Mouse (Mus musculus) heart, embryonic 10.5 days (tissue): ENCODE results near the gene Macrod1. TPM values are rescaled to one million over a fixed set of nuclear protein-coding genes. Genes with fewer than 3 reads are reported as not detected.
A peak's percentile ranks its signal among the peaks of the same experiment; 100 is the strongest.
"Not testable (repeated sequence)": the region's sequence is repeated elsewhere in the genome, so short reads cannot be mapped to it uniquely, and the experiment has no call there.

ENCODE experiments used
- DNase-seq: peaks from one replicate; pipeline ENCODE4 v3.0.0-alpha.2; 2017; ENCODE audit warnings: low spot score
- H3K27ac ChIP-seq: fragments of 300-500 bp; sonication (generic); 2 replicates; pipeline ENCODE4 v1.5.1; 2016; ENCODE audit warnings: mild to moderate bottlenecking
- H3K27me3 ChIP-seq: fragments of 300-500 bp; sonication (generic); 2 replicates; pipeline ENCODE4 v1.6.1; 2016; ENCODE audit warnings: mild to moderate bottlenecking; ENCODE audit not compliant: poor library complexity, insufficient read depth, severe bottlenecking
- H3K36me3 ChIP-seq: fragments of 300-500 bp; sonication (generic); 2 replicates; pipeline ENCODE4 v1.6.1; 2016; ENCODE audit warnings: mild to moderate bottlenecking, moderate library complexity
- H3K4me1 ChIP-seq: fragments of 300-500 bp; sonication (generic); 2 replicates; pipeline ENCODE4 v1.6.1; 2016; ENCODE audit warnings: mild to moderate bottlenecking
- H3K4me3 ChIP-seq: fragments of 300-500 bp; sonication (generic); 2 replicates; pipeline ENCODE4 v1.5.1; 2016; ENCODE audit warnings: mild to moderate bottlenecking, moderate library complexity
- H3K9me3 ChIP-seq: fragments of 300-500 bp; sonication (generic); 2 replicates; pipeline ENCODE4 v1.6.1; 2016; ENCODE audit warnings: mild to moderate bottlenecking, moderate library complexity
- WGBS: fragments of 180-500 bp; shearing (Covaris S2); methylation state at CpG from one replicate; pipeline ENCODE4 v1.1.7; 2016; 5-methylcytosine and 5-hydroxymethylcytosine counted together
- polyA plus RNA-seq: library from polyadenylated mRNA; unstranded; fragments of >200 nt; fragmentation: Nextera tagmentation; extraction: Ambion mirVana; gene quantifications from 2 replicates; pipeline ENCODE4 v1.2.1, GENCODE M21; 2016

Macrod1 gene
- polyA plus RNA-seq, 1 experiment from 2014 or later: 8.0 TPM

DNA sequence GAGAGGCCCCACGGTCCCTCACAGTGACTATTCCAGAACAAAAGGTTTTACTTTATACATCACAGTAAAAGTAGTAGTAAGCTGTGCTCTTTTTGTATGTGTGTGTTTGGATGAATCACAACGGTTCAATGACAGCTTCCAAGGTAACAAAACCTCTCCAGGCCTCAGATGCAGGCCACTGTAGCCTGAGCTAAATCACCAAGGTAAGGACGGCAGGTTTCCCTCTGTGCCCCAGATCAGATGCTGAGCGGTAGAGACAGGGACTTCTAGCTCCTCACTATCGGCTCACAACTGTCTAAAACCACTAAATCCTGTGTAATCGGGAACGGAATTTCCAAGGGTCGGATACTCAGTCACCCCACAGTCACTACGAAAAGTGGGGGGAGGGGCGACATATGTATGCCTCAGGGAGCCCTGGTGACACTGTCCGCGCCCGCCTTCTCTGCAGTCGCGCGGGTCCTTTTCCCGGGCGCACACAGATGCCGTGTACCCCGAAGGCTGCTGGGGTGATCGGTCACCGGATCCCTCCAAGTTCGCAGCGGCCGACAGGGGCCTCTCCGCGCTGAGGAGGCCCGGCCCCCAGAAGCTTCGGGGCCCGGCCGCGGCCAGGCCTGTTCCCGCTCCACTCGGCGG is 17.4 kb upstream of the Macrod1 start:
- peak overlapping the region; percentile 96 for H3K4me3 ChIP-seq
- no peaks in the 10 kb centered on the region for H3K9me3 ChIP-seq
- H3K36me3 ChIP-seq: peaks cover 20% of the 10 kb centered on the region
- DNase-seq: peak; percentile 84
- peak overlapping the region; percentile 98 for H3K27ac ChIP-seq
- H3K4me1 ChIP-seq: peaks cover 29% of the 10 kb centered on the region
- H3K27me3 ChIP-seq: no peaks in the 10 kb centered on the region
- 2% methylated on average over 35 of the region's 35 CpGs for WGBS

DNA sequence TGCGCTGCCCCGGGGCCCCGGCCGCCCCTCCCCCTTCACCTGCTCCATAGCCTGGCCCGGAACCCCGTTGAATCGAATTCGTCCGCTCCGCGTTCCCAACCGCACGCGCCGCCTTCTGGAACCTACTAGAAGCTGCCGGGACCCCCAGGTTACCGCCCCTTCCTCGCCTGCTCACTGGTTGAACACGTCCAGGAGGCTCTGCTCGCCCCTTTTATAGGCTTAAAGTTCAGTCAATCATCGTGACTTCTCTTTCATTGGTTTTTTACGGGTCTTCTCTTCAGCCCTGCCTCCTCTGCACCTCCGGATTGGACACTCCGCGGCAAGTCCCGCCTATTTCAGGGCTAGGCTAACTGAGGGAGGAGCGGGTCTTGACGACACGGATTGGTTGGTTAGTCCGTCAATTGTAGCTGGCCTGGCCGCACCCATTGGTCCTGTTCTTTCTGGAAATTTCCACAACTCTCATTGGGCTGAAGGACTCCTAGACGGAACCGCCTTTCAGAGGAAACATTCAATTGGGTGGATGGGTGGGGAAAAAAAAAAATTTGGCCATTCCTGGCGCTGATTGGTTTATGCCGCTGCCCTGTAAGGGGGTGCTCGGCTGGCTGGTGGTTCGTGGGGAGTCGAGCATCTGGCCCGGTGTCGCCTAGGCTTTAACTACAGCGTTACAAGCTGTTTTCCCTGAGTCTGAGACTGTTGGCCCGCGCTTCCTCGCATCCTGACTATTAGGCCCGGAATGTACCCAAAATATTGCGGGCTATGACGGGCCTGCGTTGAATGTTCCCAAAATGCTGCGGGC is 16.6 kb upstream of the Macrod1 start, which contains the start of gene Stip1:
TSS of gene Stip1 (minus strand) at position 127 of the 796 bp plus-strand sequence.
- Histone ChIP-seq H3K27me3 (no peaks in the 10 kb centered on the region), H3K4me3 (peak within 1 kb of the TSS; percentile 96)
- WGBS: under 1% methylated on average over 49 of the region's 49 CpGs

DNA sequence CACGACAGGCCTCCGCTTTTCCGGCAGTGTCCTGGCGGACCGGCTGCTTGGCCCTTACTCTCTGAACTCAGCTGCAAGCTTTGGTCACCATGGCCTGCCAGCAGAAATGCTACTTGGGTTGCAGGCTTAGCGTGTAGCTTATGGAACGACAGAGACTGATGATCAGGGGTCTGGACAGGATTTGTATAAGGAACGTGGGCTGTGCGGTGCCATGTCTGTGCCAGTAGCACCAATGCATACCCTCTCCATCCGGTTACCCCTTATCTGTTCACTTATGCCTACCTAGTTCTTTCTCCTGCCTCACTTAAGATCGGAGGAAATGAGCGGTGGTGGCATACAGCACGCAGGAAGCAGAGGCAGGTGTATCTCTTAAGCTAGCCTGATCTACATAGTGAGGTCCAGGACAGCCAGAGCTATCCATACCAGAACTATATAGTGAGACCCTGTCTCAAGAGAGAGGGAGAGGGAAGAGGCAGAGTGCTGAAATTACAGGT is 15.9 kb upstream of the Macrod1 start:
- Histone ChIP-seq H3K36me3 (peaks cover 7% of the 10 kb centered on the region), H3K4me1 (peaks cover 37% of the 10 kb centered on the region)
- no peak for DNase-seq

More for the DNA sequence above, 16.6 kb upstream of the Macrod1 start, which contains the start of gene Stip1:
- DNase-seq: peak; percentile 100
- peaks cover 37% of the 10 kb centered on the region for H3K4me1 ChIP-seq
- H3K27ac ChIP-seq: peak within 1 kb of the TSS; percentile 98
- H3K36me3 ChIP-seq: peaks cover 14% of the 10 kb centered on the region
- no peaks in the 10 kb centered on the region for H3K9me3 ChIP-seq

DNA sequence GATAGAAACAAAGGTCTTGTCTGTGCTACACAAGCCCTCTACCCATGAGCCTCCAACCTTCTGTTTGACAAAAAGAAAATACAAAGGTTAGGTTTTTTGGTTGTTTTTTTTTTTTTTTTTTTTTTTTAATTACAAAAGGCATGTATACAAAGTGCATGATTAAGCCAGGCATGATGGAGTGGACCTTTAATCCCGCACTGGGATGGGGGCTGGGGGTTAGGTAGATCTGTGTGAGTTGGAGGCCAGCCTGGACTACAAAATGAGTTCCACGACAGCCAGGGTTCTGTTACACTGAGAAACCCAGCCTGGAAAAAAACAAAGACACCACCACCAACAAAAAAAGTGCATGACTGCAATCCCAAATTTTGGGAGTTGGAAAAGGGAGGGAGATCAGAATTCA is 15.4 kb upstream of the Macrod1 start:
- DNase-seq: no peak
- Histone ChIP-seq H3K9me3 (no peaks in the 10 kb centered on the region), H3K4me1 (peaks cover 37% of the 10 kb centered on the region), H3K27ac (peak overlapping the region; percentile 93; the same call in 1 of the 2 replicates), H3K4me3 (peak overlapping the region; percentile 96), H3K36me3 (peaks cover 7% of the 10 kb centered on the region), H3K27me3 (no peaks in the 10 kb centered on the region)
- WGBS: 96% methylated on average over 2 of the region's 2 CpGs

More for the DNA sequence above, 15.9 kb upstream of the Macrod1 start:
- H3K27me3 ChIP-seq: no peaks in the 10 kb centered on the region
- 23% methylated on average over 13 of the region's 13 CpGs for WGBS
- no peaks in the 10 kb centered on the region for H3K9me3 ChIP-seq
- H3K27ac ChIP-seq: peak overlapping the region; percentile 93
- peak overlapping the region; percentile 96 for H3K4me3 ChIP-seq

DNA sequence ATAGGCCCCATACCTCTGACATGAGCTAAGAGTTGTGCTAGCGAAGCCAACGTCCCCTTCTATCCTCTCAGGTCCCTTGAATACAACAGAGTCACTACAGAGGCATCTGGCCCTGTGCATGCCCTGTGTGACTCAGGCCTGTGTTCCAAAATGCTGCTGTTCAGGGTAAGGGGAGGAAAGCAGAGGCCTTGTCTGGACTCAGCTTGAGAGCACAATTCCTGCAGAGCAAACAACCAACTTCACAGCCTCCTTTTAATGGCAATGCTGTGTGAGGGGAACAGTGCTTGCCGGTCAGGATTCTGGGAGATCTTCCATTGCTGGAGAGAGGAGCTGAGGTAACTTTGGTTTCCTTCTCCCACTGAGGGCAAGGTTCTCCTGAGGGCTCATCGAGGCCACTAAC is 12.3 kb upstream of the Macrod1 start:
- 61% methylated on average over 4 of the region's 4 CpGs for WGBS
- no peak overlapping the region for H3K4me3 ChIP-seq
- no peaks in the 10 kb centered on the region for H3K27me3 ChIP-seq
- H3K9me3 ChIP-seq: no peaks in the 10 kb centered on the region
- H3K36me3 ChIP-seq: no peaks in the 10 kb centered on the region
- no peak for DNase-seq
- H3K4me1 ChIP-seq: peaks cover 14% of the 10 kb centered on the region
- H3K27ac ChIP-seq: peak overlapping the region; percentile 77

DNA sequence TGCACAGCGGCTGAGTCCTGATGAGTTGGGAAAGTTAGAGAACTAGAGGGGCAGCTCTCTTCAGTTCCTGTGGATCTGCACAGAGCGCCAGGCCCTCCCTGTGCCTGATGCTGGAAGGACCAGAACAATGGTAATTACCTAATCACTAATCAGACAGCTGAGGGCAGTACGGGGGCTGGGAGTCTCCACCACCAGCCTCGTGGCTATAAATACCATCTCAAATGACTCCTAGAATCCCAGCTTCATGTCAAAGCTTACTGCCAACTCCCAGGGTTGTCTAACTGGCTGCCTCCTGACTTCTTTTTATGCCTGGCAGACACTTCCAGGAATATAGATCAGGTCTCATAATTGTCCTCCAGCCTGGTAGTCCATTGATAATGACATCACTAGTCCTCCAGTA is 11.9 kb upstream of the Macrod1 start:
- Histone ChIP-seq H3K36me3 (no peaks in the 10 kb centered on the region), H3K27me3 (no peaks in the 10 kb centered on the region), H3K4me1 (peaks cover 14% of the 10 kb centered on the region), H3K9me3 (no peaks in the 10 kb centered on the region), H3K27ac (peak overlapping the region; percentile 77), H3K4me3 (no peak overlapping the region)
- no peak for DNase-seq
- 23% methylated on average over 4 of the region's 4 CpGs for WGBS

DNA sequence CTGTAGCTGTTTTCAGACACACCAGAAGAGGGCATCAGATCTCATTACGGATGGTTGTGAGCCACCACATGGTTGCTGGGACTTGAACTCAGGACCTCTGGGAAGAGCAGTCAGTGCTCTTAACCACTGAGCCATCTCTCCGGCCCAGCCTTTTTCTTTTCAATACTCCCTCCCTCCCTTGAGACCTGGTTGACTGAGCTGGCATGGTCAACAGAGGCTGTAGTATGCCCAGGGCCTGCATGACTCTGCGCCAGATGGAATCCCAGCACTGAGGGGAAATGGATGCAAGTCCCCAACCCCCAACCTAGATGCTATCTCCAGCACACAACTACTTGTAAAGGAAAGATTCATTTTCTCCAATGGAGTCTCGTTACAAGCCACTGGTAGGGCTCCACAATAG is 3.2 kb upstream of the Macrod1 start:
- not testable (repeated sequence) for H3K27me3 ChIP-seq, DNase-seq, H3K4me3 ChIP-seq, H3K27ac ChIP-seq, H3K36me3 ChIP-seq, H3K9me3 ChIP-seq
- 87% methylated on average over 4 of the region's 4 CpGs for WGBS
- H3K4me1 ChIP-seq: peaks cover 29% of the 10 kb centered on the region

DNA sequence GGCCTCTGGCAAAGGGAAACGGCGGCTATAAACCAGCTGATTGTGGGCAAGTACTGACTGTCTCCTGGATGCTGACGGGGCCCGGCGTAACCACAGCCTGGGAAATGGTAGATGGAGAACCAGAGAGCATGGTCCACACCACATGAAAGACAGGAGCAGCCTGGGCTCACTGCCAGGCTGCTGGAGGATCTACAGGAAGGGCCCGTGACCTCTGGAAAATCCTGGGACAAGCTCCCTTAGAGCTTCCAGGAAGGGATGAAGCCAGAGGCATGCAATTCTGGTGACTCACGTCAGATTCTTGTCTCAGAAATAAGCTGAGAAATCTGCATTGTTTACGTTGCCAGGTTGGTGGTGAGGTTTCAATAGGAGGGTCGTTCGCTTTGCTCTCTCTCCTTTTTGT is 1.8 kb upstream of the Macrod1 start:
- Histone ChIP-seq H3K4me3 (no peak overlapping the region), H3K9me3 (no peaks in the 10 kb centered on the region), H3K4me1 (peaks cover 33% of the 10 kb centered on the region), H3K27me3 (peaks cover 17% of the 10 kb centered on the region; the same call in 1 of the 2 replicates), H3K27ac (0 out of 2 replicates have a peak overlapping the region, but pooled peaks have one; percentile 25), H3K36me3 (no peaks in the 10 kb centered on the region)
- WGBS: 56% methylated on average over 10 of the region's 10 CpGs
- DNase-seq: no peak

DNA sequence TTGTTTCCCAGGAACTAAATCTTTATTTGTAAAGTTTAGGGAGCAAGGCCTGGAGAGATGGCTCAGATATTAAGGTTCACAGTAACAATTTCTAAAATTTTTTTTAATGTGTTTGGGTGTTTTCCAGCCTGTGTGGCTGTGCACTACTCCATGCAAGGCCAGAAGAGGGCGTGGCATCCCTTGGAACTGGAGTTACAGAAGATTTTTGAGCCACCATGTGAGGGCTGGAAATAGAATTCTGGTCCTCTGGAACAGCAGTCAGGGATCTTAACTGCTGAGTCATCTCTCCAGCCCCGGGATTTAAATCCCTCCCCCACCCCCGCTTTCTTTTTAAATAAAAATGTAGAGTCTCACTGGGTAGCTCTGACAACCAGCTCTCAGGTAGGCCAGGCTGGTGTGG is 1.4 kb upstream of the Macrod1 start:
- H3K27ac ChIP-seq: no peak overlapping the region
- no peak overlapping the region for H3K4me3 ChIP-seq
- WGBS: 41% methylated on average over 3 of the region's 3 CpGs
- DNase-seq: no peak
- H3K4me1 ChIP-seq: peaks cover 33% of the 10 kb centered on the region
- no peaks in the 10 kb centered on the region for H3K36me3 ChIP-seq
- H3K9me3 ChIP-seq: no peaks in the 10 kb centered on the region
- H3K27me3 ChIP-seq: peaks cover 21% of the 10 kb centered on the region; the same call in 1 of the 2 replicates

DNA sequence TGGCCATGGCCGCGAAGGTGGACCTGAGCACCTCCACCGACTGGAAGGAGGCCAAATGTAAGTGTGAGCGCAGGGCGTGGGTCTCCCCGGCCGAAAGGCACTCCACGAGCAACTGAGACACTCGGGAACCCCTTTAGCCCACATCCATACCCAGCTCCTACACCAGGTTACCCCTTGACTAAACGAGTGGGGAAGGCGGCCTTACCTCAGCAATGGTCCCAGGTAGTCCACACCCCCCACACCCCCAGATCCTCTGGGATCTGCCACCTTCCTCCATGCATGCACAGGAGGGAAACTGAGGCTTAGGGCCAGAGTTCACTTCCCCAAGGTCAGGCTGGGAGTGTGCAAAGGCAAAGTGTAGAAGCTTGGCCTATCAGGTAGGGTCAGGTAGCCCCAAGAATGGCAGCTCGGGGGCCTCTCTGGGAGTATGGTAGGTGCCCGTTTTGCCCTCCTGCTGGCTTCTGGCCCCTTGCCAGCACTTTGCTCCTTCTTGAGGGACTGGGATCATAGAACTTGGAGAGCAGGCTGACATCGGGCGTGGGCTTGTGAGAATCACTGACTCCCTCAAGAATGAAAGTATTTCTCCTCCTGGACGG is 614 bp downstream of the Macrod1 start:
- WGBS: 3% methylated on average over 16 of the region's 16 CpGs
- no peaks in the 10 kb centered on the region for H3K9me3 ChIP-seq
- no peaks in the 10 kb centered on the region for H3K36me3 ChIP-seq
- H3K4me1 ChIP-seq: peaks cover 33% of the 10 kb centered on the region
- no peak for DNase-seq
- H3K27ac ChIP-seq: peak overlapping the region; percentile 88
- peaks cover 21% of the 10 kb centered on the region; the same call in 1 of the 2 replicates for H3K27me3 ChIP-seq
- H3K4me3 ChIP-seq: peak overlapping the region; percentile 87

DNA sequence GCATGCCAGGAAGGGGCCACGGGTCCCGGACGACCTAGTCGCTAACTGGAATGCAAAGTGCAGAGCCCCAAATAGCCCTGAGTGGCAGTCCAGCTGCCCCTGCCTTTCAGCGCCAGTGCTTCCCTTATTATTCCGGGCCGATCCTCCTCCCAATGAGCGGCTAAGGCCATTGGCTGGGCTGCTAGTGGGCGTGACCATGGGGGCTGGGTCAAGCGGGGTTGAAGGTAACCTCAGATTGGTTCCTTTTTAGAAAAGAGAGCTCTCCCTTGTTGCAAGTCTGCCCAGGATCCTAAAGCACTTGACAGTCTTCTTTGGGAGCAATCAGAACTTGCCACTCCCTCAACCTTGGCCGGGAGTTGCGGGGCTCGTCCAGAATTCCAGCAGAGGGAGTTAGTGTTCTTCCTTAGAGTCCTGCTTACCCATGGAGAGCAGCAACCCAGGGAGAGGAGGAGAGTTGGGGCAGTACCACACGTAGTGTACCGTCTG is 1.2 kb downstream of the Macrod1 start:
- Histone ChIP-seq H3K4me3 (peak overlapping the region; percentile 87), H3K9me3 (no peaks in the 10 kb centered on the region), H3K4me1 (peaks cover 33% of the 10 kb centered on the region), H3K36me3 (no peaks in the 10 kb centered on the region), H3K27me3 (peaks cover 21% of the 10 kb centered on the region; the same call in 1 of the 2 replicates), H3K27ac (peak overlapping the region; percentile 88)
- DNase-seq: peak; percentile 96
- WGBS: 0% methylated on average over 15 of the region's 15 CpGs

DNA sequence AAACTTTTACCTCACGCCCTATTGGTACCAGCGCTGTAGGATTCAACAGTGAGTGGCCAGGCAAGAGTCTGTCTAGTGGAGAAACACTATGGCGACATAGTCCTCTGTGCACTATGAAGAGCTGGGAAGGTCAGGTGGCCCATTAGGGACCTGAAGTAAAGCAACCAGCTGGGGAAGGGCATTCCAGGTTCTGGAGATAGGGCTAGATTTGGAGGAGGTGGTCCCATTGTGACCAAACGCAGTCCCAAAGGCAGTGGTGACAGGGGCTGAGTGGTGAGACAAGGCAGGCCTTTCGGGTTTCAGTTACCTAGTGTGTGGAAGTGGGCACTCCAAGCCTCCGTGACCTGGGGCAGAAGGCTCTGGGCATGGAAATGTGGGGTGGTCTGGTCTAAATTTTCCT is 1.9 kb downstream of the Macrod1 start:
- no peaks in the 10 kb centered on the region for H3K9me3 ChIP-seq
- peaks cover 21% of the 10 kb centered on the region; the same call in 1 of the 2 replicates for H3K27me3 ChIP-seq
- DNase-seq: no peak
- 38% methylated on average over 6 of the region's 6 CpGs for WGBS
- peaks cover 33% of the 10 kb centered on the region for H3K4me1 ChIP-seq
- peak overlapping the region; percentile 87 for H3K4me3 ChIP-seq
- peak overlapping the region; percentile 88; the same call in 1 of the 2 replicates for H3K27ac ChIP-seq
- H3K36me3 ChIP-seq: no peaks in the 10 kb centered on the region
